Mouse (Mus musculus) embryonic facial prominence, embryonic 12.5 days (tissue): Measurements from ENCODE around the gene Nsd1. TPM values are rescaled to one million over a fixed set of nuclear protein-coding genes. Genes with fewer than 3 reads are reported as not detected.

Source experiments
- ATAC-seq: fragments of 200-750 bp; cut with Nextera tagmentation; 2 replicates; pipeline ENCODE4 v1.8.0; 2017; ENCODE audit not compliant: insufficient number of reproducible peaks, insufficient read depth, low FRiP score, low TSS enrichment
- H3K27ac ChIP-seq: fragments of 300-500 bp; sonication (generic); 2 replicates; pipeline ENCODE4 v1.5.1; 2016; ENCODE audit warnings: mild to moderate bottlenecking
- H3K27me3 ChIP-seq: fragments of 300-500 bp; sonication (generic); 2 replicates; pipeline ENCODE4 v1.6.1; 2016; ENCODE audit warnings: mild to moderate bottlenecking, moderate library complexity
- H3K36me3 ChIP-seq: fragments of 300-500 bp; sonication (generic); 2 replicates; pipeline ENCODE4 v1.6.1; 2016; ENCODE audit warnings: mild to moderate bottlenecking
- H3K4me1 ChIP-seq: fragments of 300-500 bp; sonication (generic); 2 replicates; pipeline ENCODE4 v1.6.1; 2016
- H3K4me2 ChIP-seq: fragments of 300-500 bp; sonication (generic); replicated peaks from 2 replicates; pipeline ENCODE4 v1.6.1; 2016; ENCODE audit warnings: mild to moderate bottlenecking, moderate library complexity
- H3K4me3 ChIP-seq: fragments of 300-500 bp; sonication (generic); 2 replicates; pipeline ENCODE4 v1.5.1; 2016; ENCODE audit warnings: mild to moderate bottlenecking
- H3K9ac ChIP-seq: fragments of 300-500 bp; sonication (generic); 2 replicates; pipeline ENCODE4 v1.6.1; 2016; ENCODE audit warnings: mild to moderate bottlenecking, moderate library complexity
- H3K9me3 ChIP-seq: fragments of 300-500 bp; sonication (generic); 2 replicates; pipeline ENCODE4 v1.6.1; 2016; ENCODE audit warnings: mild to moderate bottlenecking, moderate library complexity
- WGBS: fragments of 180-500 bp; shearing (Covaris S2); methylation state at CpG from one replicate; pipeline ENCODE4 v1.1.7; 2016; 5-methylcytosine and 5-hydroxymethylcytosine counted together
- polyA plus RNA-seq: library from polyadenylated mRNA; unstranded; fragments of >200 nt; fragmentation: Nextera tagmentation; extraction: Ambion mirVana; gene quantifications from 2 replicates; pipeline ENCODE4 v1.2.1, GENCODE M21; 2016

Gene Nsd1
- polyA plus RNA-seq, 1 experiment from 2014 or later: 81.7 TPM

DNA sequence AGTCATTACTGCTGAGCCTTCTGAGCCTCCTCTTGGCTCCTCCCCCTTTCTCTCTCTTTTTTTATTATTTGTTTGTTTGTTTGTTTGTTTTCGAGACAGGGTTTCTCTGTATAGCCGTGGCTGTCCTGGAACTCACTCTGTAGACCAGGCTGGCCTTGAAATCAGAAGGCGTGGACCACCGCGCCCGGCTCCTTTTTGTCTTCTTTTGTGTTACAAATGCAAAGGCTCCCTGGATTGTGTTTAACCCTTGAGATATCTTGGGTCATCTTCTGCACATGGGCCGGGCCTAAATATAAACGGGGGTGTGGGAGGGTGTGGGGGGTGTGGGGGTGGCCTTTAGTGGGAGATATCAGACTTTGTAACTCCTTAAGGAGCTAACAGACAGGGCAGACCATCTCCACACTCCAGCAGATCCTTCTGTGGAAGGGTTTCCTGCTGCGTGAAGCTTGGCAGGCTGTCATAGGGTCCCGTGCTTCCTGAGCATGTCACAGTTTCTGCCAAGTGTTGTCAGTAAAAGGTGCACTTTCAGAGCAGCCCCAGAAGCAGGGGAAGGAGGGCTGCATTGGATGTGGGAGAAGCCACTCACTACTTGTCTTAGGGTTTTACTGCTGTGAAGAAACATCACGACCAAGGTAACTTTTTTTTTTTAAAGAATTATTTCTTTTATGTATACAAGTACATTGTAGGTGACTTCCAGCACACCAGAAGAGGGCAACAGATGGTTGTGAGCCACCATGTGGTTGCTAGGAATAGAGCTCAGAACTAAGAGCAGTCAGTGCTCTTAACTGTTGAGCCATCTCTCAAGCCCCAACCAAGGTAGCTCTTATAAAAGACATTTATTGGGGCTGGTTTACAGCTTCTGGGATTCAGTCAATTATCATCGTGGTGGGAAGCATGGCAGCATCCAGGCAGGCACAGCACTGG lies 128.8 kb downstream of the Nsd1 start:
- Histone ChIP-seq H3K36me3 (no peaks in the 10 kb centered on the region), H3K27me3 (no peaks in the 10 kb centered on the region), H3K4me1 (no peaks in the 10 kb centered on the region), H3K9me3 (no peaks in the 10 kb centered on the region), H3K9ac (no peak overlapping the region), H3K4me2 (no peak overlapping the region), H3K4me3 (no peak overlapping the region), H3K27ac (no peak overlapping the region)
- 75% methylated on average over 12 of the region's 12 CpGs for WGBS
- no peak for ATAC-seq

DNA sequence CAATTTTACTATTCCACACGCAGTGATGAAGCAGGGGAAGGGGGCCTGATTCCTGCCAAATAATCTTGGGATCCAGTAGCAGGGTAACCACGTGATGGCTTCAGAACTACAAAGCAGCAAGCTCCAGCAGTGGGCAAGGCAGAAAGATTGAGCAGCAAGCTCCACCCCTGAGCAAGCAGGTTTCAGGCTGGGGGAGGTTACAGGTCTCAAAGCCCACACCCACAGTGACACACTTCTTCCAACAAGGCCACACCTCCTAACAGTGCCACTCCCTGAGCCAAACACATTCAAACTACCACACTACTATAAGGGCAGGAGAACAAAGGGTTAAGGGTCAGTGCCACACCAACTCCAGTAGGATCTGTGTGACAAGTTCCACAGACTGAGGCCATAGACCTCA lies 129.7 kb downstream of the Nsd1 start:
- H3K4me3 ChIP-seq: no peak overlapping the region
- ATAC-seq: no peak
- H3K9me3 ChIP-seq: no peaks in the 10 kb centered on the region
- no peak overlapping the region for H3K9ac ChIP-seq
- 26% methylated on average over 2 of the region's 2 CpGs for WGBS
- H3K27ac ChIP-seq: no peak overlapping the region
- no peaks in the 10 kb centered on the region for H3K4me1 ChIP-seq
- H3K4me2 ChIP-seq: no peak overlapping the region
- H3K36me3 ChIP-seq: peaks cover 8% of the 10 kb centered on the region
- no peaks in the 10 kb centered on the region for H3K27me3 ChIP-seq

DNA sequence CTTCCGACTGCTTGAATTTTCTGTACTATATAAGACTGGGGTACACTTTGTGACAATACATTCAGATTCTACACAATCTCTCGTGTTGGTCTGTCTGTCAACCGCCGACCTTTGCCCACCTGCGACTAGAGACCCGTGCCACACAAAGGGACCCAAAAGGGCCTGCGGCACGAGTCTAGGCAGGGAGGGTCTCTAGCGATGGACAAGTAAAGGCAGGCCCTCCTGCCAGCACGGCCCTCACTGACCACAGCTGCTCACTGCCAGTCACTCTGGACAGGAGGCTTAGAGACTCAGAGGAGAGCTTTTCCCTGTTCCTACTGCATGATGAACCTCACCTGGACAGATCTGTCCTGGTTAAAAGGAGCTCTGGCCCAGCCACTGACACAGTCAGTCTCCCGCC lies 132.9 kb downstream of the Nsd1 start:
- Histone ChIP-seq H3K4me3 (no peak overlapping the region), H3K27ac (no peak overlapping the region), H3K36me3 (peaks cover 40% of the 10 kb centered on the region), H3K4me2 (no peak overlapping the region), H3K27me3 (no peaks in the 10 kb centered on the region), H3K9me3 (no peaks in the 10 kb centered on the region), H3K4me1 (no peaks in the 10 kb centered on the region), H3K9ac (no peak overlapping the region)
- 42% methylated on average over 11 of the region's 11 CpGs for WGBS
- ATAC-seq: no peak

DNA sequence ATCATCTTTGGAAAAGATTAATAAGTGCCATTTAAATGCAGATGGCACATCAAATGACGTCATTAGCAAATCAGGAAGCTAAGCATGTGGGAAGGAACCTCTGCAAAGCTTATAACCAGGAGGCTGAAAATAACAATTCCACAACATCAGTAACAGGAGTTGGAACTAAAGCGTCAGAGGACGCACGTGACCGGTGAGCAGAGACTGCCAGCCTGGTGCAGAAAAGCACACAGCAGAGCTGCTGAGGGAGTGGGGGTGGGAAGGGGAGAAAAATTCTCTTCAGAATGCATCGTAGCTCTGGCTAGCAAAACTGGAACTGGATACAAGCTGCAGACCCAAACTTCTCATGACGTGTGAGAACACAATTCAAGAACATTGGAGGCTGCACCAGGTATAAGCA lies 134.7 kb downstream of the Nsd1 start:
- Histone ChIP-seq H3K9ac (no peak overlapping the region), H3K4me3 (no peak overlapping the region), H3K27me3 (no peaks in the 10 kb centered on the region), H3K36me3 (peaks cover 57% of the 10 kb centered on the region), H3K27ac (no peak overlapping the region), H3K9me3 (no peaks in the 10 kb centered on the region), H3K4me1 (no peaks in the 10 kb centered on the region), H3K4me2 (no peak overlapping the region)
- ATAC-seq: no peak
- 87% methylated on average over 7 of the region's 7 CpGs for WGBS

DNA sequence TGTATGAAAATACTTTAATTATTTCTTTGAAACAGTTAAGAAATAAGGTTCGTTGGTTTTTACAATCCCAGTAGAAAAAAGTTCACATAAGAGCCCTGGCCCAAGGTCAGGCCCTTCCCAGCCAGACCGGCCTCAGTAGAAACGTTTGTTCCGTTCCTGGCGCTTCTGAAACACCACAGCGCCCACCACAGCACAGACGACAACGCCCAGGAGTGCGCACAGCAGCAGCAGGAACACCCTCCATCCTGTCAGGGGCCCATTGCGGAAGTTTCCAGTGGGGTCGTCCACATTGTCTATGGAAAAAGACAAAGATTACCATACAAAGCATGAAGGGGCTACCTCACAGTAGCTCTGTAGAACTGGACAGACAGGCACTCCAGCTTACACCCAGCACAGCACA lies 137.2 kb downstream of the Nsd1 start:
- Histone ChIP-seq H3K9me3 (no peaks in the 10 kb centered on the region), H3K27me3 (no peaks in the 10 kb centered on the region), H3K4me2 (no peak overlapping the region), H3K4me1 (no peaks in the 10 kb centered on the region), H3K9ac (no peak overlapping the region), H3K4me3 (no peak overlapping the region), H3K36me3 (peaks cover 79% of the 10 kb centered on the region), H3K27ac (no peak overlapping the region)
- ATAC-seq: no peak
- WGBS: 88% methylated on average over 11 of the region's 11 CpGs

DNA sequence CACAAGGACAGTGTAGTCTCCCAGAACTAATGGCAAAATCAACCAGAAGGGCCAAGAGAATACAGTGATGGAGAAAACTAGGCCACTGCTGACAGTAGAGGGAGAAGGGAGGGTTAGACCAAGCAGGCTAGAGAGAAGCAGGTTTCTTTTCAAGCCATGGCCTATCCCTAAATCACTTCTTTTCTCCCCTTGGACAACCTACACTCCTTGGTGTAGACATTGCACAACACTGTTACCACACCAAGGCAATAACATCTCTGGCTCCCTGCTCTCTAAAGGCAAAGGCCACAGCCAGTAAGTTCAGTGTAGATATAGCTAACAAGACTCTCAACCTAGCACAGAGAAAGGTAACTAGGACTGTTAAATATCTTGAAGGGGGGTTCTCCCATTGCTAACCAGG lies 151.6 kb downstream of the Nsd1 start:
- H3K9ac ChIP-seq: peak overlapping the region; percentile 91
- peaks cover 34% of the 10 kb centered on the region for H3K36me3 ChIP-seq
- ATAC-seq: no peak

DNA sequence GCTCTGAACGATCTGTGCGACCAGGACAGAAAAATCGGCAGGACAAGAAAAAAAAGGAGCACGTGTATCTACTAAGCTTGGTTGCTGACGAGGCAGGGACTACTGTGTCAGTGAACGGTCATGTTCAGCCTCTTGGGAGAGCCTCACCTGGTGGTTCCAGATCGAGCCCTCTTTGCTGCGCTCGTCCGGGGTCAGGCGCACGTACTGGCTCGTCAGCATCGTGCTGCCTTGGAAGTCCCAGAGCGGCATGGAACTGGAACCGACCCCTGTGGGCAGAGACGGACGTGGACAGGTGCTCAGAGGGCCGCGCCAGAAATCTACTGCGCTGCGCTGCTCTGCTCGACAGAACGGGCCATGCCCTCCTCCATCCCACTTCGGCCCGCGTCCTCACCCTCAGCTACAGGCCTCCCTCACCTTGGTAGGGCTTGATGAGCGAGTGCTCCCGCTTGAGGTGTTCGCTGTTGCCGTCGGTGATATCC lies 152.4 kb downstream of the Nsd1 start:
- peak overlapping the region; percentile 91 for H3K27ac ChIP-seq

More for the DNA sequence above, 151.6 kb downstream of the Nsd1 start:
- peak overlapping the region; percentile 97 for H3K4me3 ChIP-seq
- H3K27ac ChIP-seq: no peak overlapping the region
- H3K4me1 ChIP-seq: peaks cover 13% of the 10 kb centered on the region
- H3K27me3 ChIP-seq: no peaks in the 10 kb centered on the region
- no peaks in the 10 kb centered on the region for H3K9me3 ChIP-seq
- peak overlapping the region; percentile 86 for H3K4me2 ChIP-seq

DNA sequence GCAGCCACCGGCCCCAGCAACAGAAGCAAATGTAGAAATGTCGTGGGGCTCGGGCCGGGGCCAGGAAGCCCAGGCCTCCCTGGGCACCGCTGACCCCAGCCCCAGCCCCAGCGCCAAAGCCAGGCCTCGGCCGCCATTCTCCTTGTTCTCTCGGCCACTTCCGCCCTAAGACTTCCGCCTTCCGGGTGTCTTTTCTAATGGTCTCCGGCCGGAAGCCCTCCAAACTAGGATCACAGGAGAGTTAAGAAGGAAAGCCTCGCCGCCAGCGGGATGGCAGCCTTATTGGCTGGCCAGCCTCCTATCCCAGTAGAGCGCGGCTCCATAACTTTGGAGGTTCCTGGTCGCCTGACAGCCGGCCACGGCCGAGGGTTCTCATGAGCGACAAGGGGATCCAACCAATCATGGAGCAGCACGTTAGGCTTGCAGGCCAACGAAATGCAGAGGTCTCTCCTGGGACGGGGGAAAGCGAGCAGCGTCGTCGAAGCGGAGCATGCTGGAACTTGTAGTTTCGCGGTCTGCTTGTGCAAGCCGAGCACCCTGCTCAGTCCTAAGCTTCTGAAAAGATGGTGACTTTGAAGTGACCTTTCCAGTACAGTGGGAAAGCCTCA lies 153.0 kb downstream of the Nsd1 start, which contains the start of gene Lman2:
Gene Lman2, minus strand, starts transcription at position 331 of the 608 bp plus-strand sequence.
- peak; percentile 99 for ATAC-seq
- under 1% methylated on average over 35 of the region's 35 CpGs for WGBS
- peak within 1 kb of the TSS; percentile 91 for H3K27ac ChIP-seq
- peak within 1 kb of the TSS; percentile 86 for H3K4me2 ChIP-seq
- no peaks in the 10 kb centered on the region for H3K9me3 ChIP-seq
- H3K4me1 ChIP-seq: peaks cover 13% of the 10 kb centered on the region
- peaks cover 21% of the 10 kb centered on the region for H3K36me3 ChIP-seq
- peak within 1 kb of the TSS; percentile 97 for H3K4me3 ChIP-seq
- no peaks in the 10 kb centered on the region for H3K27me3 ChIP-seq
- peak within 1 kb of the TSS; percentile 91 for H3K9ac ChIP-seq

More for the DNA sequence above, 152.4 kb downstream of the Nsd1 start:
- peaks cover 13% of the 10 kb centered on the region for H3K4me1 ChIP-seq
- ATAC-seq: peak; percentile 29; the same call in 1 of the 2 replicates
- peaks cover 25% of the 10 kb centered on the region for H3K36me3 ChIP-seq
- peak overlapping the region; percentile 86 for H3K4me2 ChIP-seq
- under 1% methylated on average over 32 of the region's 32 CpGs for WGBS
- no peaks in the 10 kb centered on the region for H3K27me3 ChIP-seq
- H3K9me3 ChIP-seq: no peaks in the 10 kb centered on the region
- peak overlapping the region; percentile 97 for H3K4me3 ChIP-seq
- peak overlapping the region; percentile 91 for H3K9ac ChIP-seq

Other genes starting within 250 kb of the Nsd1 start
- 0.76 and 0.93 TPM in 2 replicates for gene Hk3, start 188.4 kb upstream of the Nsd1 start, polyA plus RNA-seq
- gene Uimc1, start 109.5 kb upstream of the Nsd1 start, polyA plus RNA-seq: 27.6 and 29.1 TPM in 2 replicates
- 31.2 and 32.5 TPM in 2 replicates for gene Zfp346, start 104.5 kb upstream of the Nsd1 start, polyA plus RNA-seq
- not detected in 2 replicates for gene Gm17617, start 76.2 kb upstream of the Nsd1 start, polyA plus RNA-seq
- gene Fgfr4, start 57.1 kb upstream of the Nsd1 start, polyA plus RNA-seq: 4.8 and 5.1 TPM in 2 replicates
- gene Prelid1, start 110.7 kb downstream of the Nsd1 start, polyA plus RNA-seq: 368 and 376 TPM in 2 replicates
- 108 and 118 TPM in 2 replicates for gene Rab24, start 112.2 kb downstream of the Nsd1 start, polyA plus RNA-seq
- 32.2 and 37.6 TPM in 2 replicates for gene Mxd3, start 120.0 kb downstream of the Nsd1 start, polyA plus RNA-seq
- gene Lman2, start 153.0 kb downstream of the Nsd1 start, polyA plus RNA-seq: 98.3 and 100 TPM in 2 replicates
- gene Rgs14, start 159.9 kb downstream of the Nsd1 start, polyA plus RNA-seq: 0.61 and 1.2 TPM in 2 replicates
- not detected in 2 replicates for gene Slc34a1, start 188.4 kb downstream of the Nsd1 start, polyA plus RNA-seq
- gene Pfn3, start 205.4 kb downstream of the Nsd1 start, polyA plus RNA-seq: not detected in 2 replicates
- 0.08 and 0.11 TPM in 2 replicates for gene F12, start 217.0 kb downstream of the Nsd1 start, polyA plus RNA-seq
- gene Grk6, start 235.3 kb downstream of the Nsd1 start, polyA plus RNA-seq: 68.3 and 73.0 TPM in 2 replicates